ENCODE assay signal across 20 mouse cellular contexts in genomic region chr15:32300991-32301390, GRCm38 (mm10). TPM values are rescaled to one million over a fixed set of nuclear protein-coding genes. Genes with fewer than 3 reads are reported as not detected.
"Had no signal": no experiment of that assay in that cellular context is flagged by ENCODE, and none has a peak within 500 bp of the region (broad histone marks: within the 10 kb centered on the region; RNA-seq: fewer than 3 reads in every experiment).

No protein-coding gene starts in this region.

- H3K9me3 ChIP-seq: midbrain, embryonic 10.5 days; midbrain, embryonic 12.5 days; neural tube, embryonic 13.5 days; neural tube, embryonic 15.5 days; stomach, embryonic 15.5 days had no signal

- H3K27ac ChIP-seq: midbrain, embryonic 10.5 days; midbrain, embryonic 12.5 days; neural tube, embryonic 13.5 days; neural tube, embryonic 15.5 days; stomach, embryonic 15.5 days; stomach, postnatal 0 days had no signal

- DNase-seq: lung, adult 18-20 months; lung, embryonic 14.5 days; lung, postnatal 10 days; lung, postnatal 4 days; midbrain, embryonic 14.5 days; retina, postnatal 1 day; right cerebral cortex, adult 18-20 months; right cerebral cortex, postnatal 25 days; right cerebral cortex, postnatal 4 days; thymus, adult 18-20 months; thymus, postnatal 14 days; thymus, postnatal 36 days had no signal

- H3K27me3 ChIP-seq: midbrain, embryonic 12.5 days; neural tube, embryonic 13.5 days; neural tube, embryonic 15.5 days; stomach, embryonic 15.5 days had no signal

- H3K4me1 ChIP-seq: midbrain, embryonic 12.5 days; neural tube, embryonic 13.5 days; stomach, embryonic 15.5 days had no signal

- H3K4me3 ChIP-seq: midbrain, embryonic 10.5 days; midbrain, embryonic 12.5 days; myocyte; neural tube, embryonic 13.5 days; neural tube, embryonic 15.5 days; stomach, embryonic 15.5 days had no signal

- H3K36me3 ChIP-seq: midbrain, embryonic 10.5 days; midbrain, embryonic 12.5 days; neural tube, embryonic 13.5 days; neural tube, embryonic 15.5 days; stomach, embryonic 15.5 days had no signal

RNA-seq across cellular contexts. Expression of gene Sema5a, which starts 56.4 kb away (rescaled TPM):
- total RNA-seq: megakaryocyte-erythroid progenitor cell, adult 5-6 weeks had no signal
